Mouse (Mus musculus) layer of hippocampus, postnatal 25 days (tissue): ENCODE measurements at regions not wholly inside any gene's neighbourhood (a gene's known extent, or its start where the extent isn't known, plus 50 kb on each side); places are given as distances from the start of the nearest gene placed in this dataset.
"Not testable (repeated sequence)": the region's sequence is repeated elsewhere in the genome, so short reads cannot be mapped to it uniquely, and the experiment has no call there.

Source experiments
- DNase-seq, 2 experiments: peaks; one replicate each; pipeline ENCODE4 v3.0.0; 2022; ENCODE audit warnings: mixed read lengths in 2 of 2, low spot score in 1 of 2; ENCODE audit errors: extremely low spot score in 1 of 2

- no peak for DNase-seq
These were observed 152.1 kb downstream of the Katnal1 start for GRCm38 (mm10) chr5:148776796-148777659.

- DNase-seq, result no peak
These were observed 153.9 kb downstream of the Katnal1 start for GRCm38 (mm10) chr5:148775232-148775631.

GRCm38 (mm10) chr5:148774446-148774845 lies 154.7 kb downstream of the Katnal1 start:
- DNase-seq, result no peak

GRCm38 (mm10) chr5:148769452-148769851 lies 159.7 kb downstream of the Katnal1 start:
- no peak for DNase-seq

GRCm38 (mm10) chr5:148768346-148768745 lies 160.8 kb downstream of the Katnal1 start:
- no peak for DNase-seq

GRCm38 (mm10) chr5:148765993-148766392 lies 163.1 kb downstream of the Katnal1 start:
- no peak for DNase-seq

GRCm38 (mm10) chr5:148760108-148760507 lies 169.0 kb downstream of the Katnal1 start:
- no peak for DNase-seq

GRCm38 (mm10) chr5:148758786-148759185 lies 170.3 kb downstream of the Katnal1 start:
- no peak for DNase-seq

GRCm38 (mm10) chr5:148757715-148758114 lies 171.4 kb downstream of the Katnal1 start:
- DNase-seq, result no peak

- DNase-seq, result no peak
These were observed 171.9 kb downstream of the Katnal1 start for GRCm38 (mm10) chr5:148757236-148757635.

- peak in 1 of 2 experiments; percentile 23 for DNase-seq
These were observed 172.7 kb downstream of the Katnal1 start for GRCm38 (mm10) chr5:148756246-148756930.

- DNase-seq, result no peak
These were observed 173.3 kb downstream of the Katnal1 start for GRCm38 (mm10) chr5:148755807-148756206.

- DNase-seq, result no peak
These were observed 174.2 kb downstream of the Katnal1 start for GRCm38 (mm10) chr5:148754896-148755295.

GRCm38 (mm10) chr5:148754363-148754762 lies 174.8 kb downstream of the Katnal1 start:
- DNase-seq, result no peak

- no peak for DNase-seq
These were observed 175.7 kb downstream of the Katnal1 start for GRCm38 (mm10) chr5:148753457-148753856.

GRCm38 (mm10) chr5:148751980-148752379 lies 177.1 kb downstream of the Katnal1 start:
- DNase-seq, result no peak

- no peak for DNase-seq
These were observed 179.0 kb downstream of the Katnal1 start for GRCm38 (mm10) chr5:148750002-148750734.

- DNase-seq, result no peak
These were observed 181.0 kb downstream of the Katnal1 start for GRCm38 (mm10) chr5:148747972-148748764.

- no peak for DNase-seq
These were observed 181.6 kb downstream of the Katnal1 start for GRCm38 (mm10) chr5:148747549-148747948.

GRCm38 (mm10) chr5:148746726-148747125 lies 182.4 kb downstream of the Katnal1 start:
- DNase-seq, result not testable (repeated sequence)
